Mouse (Mus musculus): ENCODE data around the gene M1ap. TPM values are rescaled to one million over a fixed set of nuclear protein-coding genes. Genes with fewer than 3 reads are reported as not detected.
A peak's percentile ranks its signal among the peaks of the same experiment; 100 is the strongest.

The M1ap gene
- total RNA-seq, 2 experiments from 2014 or later: 0.53 TPM; not detected in 1

DNA sequence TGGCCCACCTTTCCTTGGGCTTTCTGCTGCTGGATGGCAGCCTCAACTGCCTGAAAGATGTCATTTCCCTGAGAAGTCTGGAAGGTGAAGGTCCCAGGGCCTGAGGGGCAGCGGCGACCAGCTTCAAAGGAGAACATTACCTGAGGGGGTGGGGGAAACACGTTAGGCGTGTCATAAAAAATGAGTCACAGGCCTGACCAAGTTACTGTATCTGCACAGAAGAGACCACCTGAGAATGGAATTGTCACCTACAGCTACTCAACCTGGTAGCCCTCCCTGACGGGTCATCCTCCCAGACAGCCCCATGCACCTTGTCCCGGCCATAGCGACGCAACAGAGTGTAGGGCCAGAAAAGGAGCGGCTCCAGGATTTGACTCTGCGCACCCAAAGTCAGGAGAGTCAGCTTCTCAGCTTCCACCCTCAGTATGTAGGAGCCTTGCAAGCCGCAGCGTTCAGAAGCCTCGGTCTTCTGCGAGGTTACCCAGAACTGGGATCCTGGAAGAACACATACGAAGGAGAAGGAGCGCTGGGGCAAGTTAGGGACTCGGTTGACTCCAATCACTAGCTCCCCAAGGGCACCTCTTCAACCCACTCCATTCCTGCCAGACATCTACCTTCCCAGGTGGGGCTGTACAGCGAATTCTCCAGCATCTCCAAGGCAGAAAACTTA is 85.4 kb downstream of the M1ap start:
- intact Hi-C loops (cut with DNase I): loop anchor here (2.0 kb wide), 1 partner anchor 35 kb away; no protein-coding TSS in a partner anchor
- no peak for DNase-seq

DNA sequence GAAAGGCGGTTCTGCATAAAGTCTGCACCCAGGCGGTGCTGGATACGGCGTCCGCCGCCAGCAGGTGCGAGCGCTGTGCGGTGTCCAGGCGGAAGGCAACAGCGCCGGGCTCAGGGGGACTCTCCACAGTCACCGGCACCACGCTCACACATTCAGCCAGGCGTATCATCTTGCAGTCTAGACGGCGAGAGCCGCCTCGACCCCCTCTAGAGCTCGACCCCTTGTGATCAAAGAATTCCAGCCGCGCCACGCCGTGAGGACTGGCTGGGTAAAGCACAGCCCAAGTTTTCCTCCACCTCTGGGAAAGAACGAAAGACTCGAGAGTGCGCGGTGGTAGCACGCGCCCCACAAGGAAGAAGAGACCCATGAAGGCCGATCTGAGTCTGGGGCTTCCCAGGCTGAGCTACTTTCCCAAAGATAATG is 86.1 kb downstream of the M1ap start:
- intact Hi-C loops (cut with DNase I): loop anchor here (2.0 kb wide), 1 partner anchor 36 kb away; no protein-coding TSS in a partner anchor
- peak in 1 of 2 experiments; percentile 59 for DNase-seq

- DNase-seq: peak; percentile 75 to 77
- intact Hi-C loops (cut with DNase I): loop anchor here (2.0 kb wide), 1 partner anchor 37 kb away; no protein-coding TSS in a partner anchor
Observed at GRCm38 (mm10) chr6:83033249-83034185, 86.8 kb downstream of the M1ap start, which contains the start of the genes Dok1 and Loxl3. Dok1 (minus strand) TSS chr6:83033471. Loxl3 (plus strand) TSS chr6:83034173.

GRCm38 (mm10) chr6:83034463-83035055 is 87.9 kb downstream of the M1ap start:
- intact Hi-C loops (cut with DNase I): no loop called here
- no peak for DNase-seq

- intact Hi-C loops (cut with DNase I): no loop called here
- no peak for DNase-seq
Observed at GRCm38 (mm10) chr6:83037188-83037587, 90.5 kb downstream of the M1ap start.

DNA sequence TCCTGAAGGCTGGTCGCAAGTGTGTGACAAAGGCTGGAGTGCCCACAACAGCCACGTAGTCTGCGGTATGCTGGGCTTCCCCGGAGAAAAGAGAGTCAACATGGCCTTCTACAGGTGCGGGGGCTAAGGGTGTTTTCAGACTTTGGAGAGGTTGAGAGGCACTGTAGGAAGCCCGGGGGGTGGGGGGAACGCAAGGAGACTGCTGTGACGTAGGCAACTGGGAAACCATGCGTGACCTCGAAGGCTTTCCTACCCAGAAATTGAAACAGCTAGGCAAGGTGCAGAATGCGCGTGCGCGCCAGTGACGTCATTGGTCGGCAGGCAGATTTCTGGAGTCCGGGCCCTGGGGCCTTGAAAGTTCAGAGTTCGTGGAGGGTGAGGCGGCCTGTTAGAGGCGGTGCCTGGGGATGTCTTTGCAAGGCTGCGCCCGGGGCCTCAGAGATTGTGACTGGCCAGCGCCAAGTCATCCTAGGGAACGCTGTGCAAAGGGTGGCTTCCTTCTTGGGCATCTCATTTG is 91.9 kb downstream of the M1ap start:
- intact Hi-C loops (cut with DNase I): no loop called here
- DNase-seq: peak; percentile 88 to 96

DNA sequence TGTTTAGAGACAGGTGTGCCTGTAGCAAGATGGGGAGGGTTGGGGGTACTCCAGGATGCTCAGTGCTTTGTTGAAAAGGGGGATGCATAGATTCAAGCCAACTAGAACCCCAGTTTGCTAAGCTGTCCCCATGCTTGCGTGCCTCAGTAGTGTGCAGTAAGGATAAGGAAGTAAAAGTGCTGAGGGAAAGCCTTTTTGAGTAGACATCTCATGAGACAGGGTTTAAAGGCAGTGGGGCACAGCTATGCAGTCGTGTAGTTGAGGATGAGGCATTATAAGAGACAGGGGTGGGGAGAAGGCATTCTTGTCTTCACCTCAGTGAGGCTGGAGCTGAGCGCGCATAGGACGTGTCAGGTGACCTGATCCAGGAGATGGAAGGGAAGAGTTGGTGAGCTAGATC is 93.9 kb downstream of the M1ap start:
- no peak for DNase-seq
- intact Hi-C loops (cut with DNase I): no loop called here

- intact Hi-C loops (cut with DNase I): no loop called here
- no peak for DNase-seq
Observed at GRCm38 (mm10) chr6:83043561-83043960, 96.9 kb downstream of the M1ap start.

DNA sequence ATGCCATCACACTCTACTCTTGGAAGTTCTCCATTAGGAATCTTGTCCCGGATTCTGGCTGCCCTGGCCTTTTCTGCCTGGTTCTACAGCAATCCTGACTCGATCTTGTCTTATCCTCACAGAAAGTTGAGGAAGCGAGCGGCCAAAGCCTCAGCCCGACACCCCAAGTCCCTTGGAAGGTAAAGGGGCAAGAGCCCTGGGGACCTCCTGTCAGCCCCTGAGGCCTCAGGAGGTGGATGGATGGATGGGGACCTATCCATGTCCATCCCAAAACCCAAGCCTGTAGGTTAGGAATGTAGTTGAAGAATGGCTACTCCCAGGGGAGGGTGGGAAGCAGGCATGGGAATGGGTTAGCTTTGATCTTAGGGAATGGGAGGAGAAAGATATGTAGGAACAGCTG is 97.3 kb downstream of the M1ap start:
- no peak for DNase-seq
- intact Hi-C loops (cut with DNase I): no loop called here

DNA sequence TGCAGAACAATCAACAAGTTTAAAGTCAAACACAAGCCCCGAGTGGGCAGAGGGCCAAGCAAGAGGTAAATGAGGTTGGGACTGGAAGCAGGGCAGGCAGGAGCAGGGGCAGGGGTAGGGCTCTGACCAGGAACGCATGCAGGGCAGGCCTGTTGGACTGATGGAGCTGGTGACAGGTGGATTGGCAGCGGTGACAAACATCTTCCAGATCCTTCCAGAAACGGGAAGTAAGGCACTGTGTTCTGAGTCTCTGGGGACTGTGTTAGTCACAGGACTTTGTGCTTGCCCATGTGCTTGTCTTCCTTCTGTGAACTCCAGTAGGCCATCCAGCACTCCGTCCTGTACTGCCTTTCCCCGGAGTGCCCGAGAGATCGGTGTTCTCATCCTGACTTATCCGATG is 98.0 kb downstream of the M1ap start:
- intact Hi-C loops (cut with DNase I): no loop called here
- DNase-seq: peak; percentile 42 to 44

DNA sequence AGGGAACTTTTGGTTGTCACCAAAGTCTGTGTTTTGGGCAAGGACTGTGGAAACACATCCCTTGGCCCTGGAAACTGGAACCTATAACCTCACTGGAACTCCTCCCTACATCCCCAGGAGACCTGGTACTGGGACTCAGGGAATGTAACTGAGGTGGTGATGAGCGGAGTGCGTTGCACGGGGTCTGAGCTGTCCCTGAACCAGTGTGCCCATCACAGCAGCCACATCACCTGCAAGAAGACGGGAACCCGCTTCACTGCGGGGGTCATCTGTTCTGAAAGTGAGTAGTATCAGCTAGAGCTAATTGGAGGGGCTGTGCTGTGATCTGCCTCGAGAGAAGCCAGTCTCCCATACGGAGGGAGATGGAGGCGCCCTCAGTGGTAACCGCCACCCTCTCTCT is 102.7 kb downstream of the M1ap start:
- DNase-seq: no peak
- intact Hi-C loops (cut with DNase I): no loop called here

DNA sequence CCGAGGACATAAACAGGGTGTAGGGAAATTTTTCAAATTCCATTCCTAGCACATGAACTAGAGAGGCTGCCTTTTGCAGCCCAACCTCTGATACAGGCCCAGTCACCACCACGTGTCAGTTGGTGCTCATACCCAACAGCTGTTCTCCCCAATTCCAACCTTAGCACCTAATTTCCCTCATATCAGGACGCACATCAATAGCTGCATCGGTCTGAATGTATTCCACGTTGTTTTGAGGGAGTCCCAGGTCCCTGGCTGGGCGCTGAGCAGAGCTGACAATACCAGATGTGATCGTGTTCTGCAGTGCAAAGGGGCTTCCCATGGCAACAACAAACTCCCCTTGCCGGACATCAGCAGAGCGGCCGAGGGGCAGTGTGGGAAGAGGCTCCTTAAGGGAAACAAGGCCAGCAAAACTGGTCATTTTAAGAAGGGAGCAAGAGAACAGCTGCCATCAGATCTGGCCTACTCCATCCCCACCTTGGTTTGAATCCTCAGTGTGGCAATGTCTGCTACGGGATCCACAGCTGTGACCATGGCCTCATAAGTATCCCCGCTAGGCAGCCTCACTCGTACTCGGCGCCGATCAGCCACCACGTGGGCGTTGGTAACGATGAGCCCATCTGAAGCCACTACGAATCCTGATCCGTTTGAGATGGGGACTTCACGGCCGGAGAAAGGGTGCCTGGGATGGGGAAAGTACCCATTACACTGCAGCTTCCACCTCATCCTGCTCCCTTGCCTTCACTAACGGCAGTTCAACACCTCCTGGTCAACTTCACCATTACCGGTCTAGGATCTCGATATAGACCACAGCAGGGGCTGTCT is 106.6 kb downstream of the M1ap start:
- peak in 1 of 2 experiments; percentile 52 for DNase-seq
- intact Hi-C loops (cut with DNase I): no loop called here

- intact Hi-C loops (cut with DNase I): loop anchor here (2.0 kb wide), 1 partner anchor 47 kb away; the partner anchor contains the start of genes Ccdc142 and Gm42688
- DNase-seq: peak; percentile 97
Observed at GRCm38 (mm10) chr6:83054074-83054851, 107.6 kb downstream of the M1ap start, which contains the start of gene Aup1. Aup1 (plus strand) TSS chr6:83054521.

- intact Hi-C loops (cut with DNase I): loop anchor here (1.0 to 2.0 kb wide), 2 partner anchors 46 to 58 kb away; partner anchors contain the start of genes Ccdc142 and Gm42688
Observed at GRCm38 (mm10) chr6:83054871-83055431, 108.2 kb downstream of the M1ap start, which contains the start of gene Htra2. Htra2 (minus strand) TSS chr6:83055273.

GRCm38 (mm10) chr6:83057790-83058189 is 111.1 kb downstream of the M1ap start, which contains the start of gene Dqx1:
Dqx1 (plus strand) TSS chr6:83057844.
- intact Hi-C loops (cut with DNase I): no loop called here
- no peak for DNase-seq

More at GRCm38 (mm10) chr6:83054871-83055431, 108.2 kb downstream of the M1ap start, which contains the start of gene Htra2:
- no peak for DNase-seq

DNA sequence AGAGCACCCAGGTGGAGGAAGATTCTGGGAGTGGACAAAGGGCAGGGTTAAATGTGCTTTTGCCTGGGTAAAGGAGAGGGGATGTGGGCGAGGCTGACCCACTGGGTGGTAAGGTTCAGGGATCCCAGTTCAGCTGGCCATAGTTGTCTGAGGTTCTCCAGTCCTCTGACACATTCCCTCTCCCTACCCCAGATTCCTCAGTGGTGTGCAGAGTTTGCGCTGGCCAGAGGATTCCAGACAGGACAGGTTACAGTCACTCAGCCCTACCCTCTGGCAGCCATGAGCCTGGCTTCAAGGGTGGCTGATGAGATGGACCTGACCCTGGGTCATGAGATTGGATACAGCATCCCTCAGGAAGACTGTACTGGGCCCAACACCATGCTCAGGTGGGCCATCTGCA is 112.0 kb downstream of the M1ap start:
- DNase-seq: no peak
- intact Hi-C loops (cut with DNase I): no loop called here

DNA sequence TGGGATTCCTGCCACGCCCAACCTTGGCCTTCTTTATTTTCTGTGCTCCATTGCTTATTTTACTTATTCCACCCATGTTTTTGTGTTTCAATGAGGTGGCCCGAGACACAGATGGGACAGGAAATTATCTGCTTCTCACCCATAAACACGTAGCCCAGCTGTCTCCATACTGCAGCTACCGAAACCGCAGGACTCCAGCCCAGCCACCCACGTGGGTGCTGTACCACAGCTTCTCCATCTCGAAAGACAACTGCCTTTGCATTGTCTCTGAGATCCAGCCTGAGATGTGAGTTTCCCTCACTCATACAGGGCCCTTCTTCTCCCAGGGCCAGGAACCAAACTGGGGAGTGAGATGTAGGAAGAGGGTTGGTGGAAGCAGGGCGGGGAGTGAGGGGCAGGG is 119.3 kb downstream of the M1ap start:
- intact Hi-C loops (cut with DNase I): no loop called here
- DNase-seq: no peak

DNA sequence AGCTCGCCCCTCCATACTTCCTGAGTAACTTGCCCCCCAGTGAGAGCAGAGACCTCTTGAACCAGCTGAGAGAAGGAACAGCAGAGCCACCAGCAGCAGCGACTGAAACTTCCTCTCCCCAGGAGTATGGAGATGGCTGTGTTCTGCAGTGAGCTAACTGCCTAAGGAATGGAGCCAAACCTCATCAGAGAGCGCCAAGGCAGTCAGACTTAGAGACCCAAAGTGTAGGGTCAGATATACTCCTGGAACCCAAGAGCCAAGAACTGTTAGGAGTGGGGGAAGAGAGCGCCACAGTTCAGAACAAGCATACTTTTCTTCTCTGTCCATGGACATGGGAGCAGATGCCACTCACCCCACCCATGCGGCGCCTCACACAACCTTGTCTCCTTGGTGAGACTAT is 119.7 kb downstream of the M1ap start:
- no peak for DNase-seq
- intact Hi-C loops (cut with DNase I): no loop called here
